Mouse (Mus musculus): ENCODE measurements at regions not wholly inside any gene's neighbourhood (a gene's known extent, or its start where the extent isn't known, plus 50 kb on each side); places are given as distances from the start of the nearest gene placed in this dataset.

- peak; percentile 16 for DNase-seq (ENCODE audit: inconsistent ontology term)
These were observed 133.2 kb upstream of the Flrt2 start for GRCm38 (mm10) chr12:95558706-95559406.

- peak; percentile 62 for DNase-seq (ENCODE audit: inconsistent ontology term)
These were observed 128.6 kb upstream of the Flrt2 start for GRCm38 (mm10) chr12:95563431-95563830.

GRCm38 (mm10) chr12:95576772-95577171 is 115.3 kb upstream of the Flrt2 start:
- peak; percentile 32 for DNase-seq (ENCODE audit: inconsistent ontology term)

GRCm38 (mm10) chr12:95589011-95589410 is 103.0 kb upstream of the Flrt2 start:
- DNase-seq (ENCODE audit: inconsistent ontology term) = peak; percentile 66

GRCm38 (mm10) chr12:95619281-95619680 is 72.7 kb upstream of the Flrt2 start:
- no peak for DNase-seq (ENCODE audit: inconsistent ontology term)

GRCm38 (mm10) chr12:95631029-95631428 is 61.0 kb upstream of the Flrt2 start:
- DNase-seq (ENCODE audit: inconsistent ontology term) = peak; percentile 38

- DNase-seq (ENCODE audit: inconsistent ontology term) = no peak
These were observed 55.4 kb upstream of the Flrt2 start for GRCm38 (mm10) chr12:95636647-95637046.

- DNase-seq (ENCODE audit: inconsistent ontology term) = no peak
These were observed 52.1 kb upstream of the Flrt2 start for GRCm38 (mm10) chr12:95639892-95640291.

GRCm38 (mm10) chr12:95641628-95642027 is 50.4 kb upstream of the Flrt2 start:
- DNase-seq (ENCODE audit: inconsistent ontology term) = peak; percentile 71
